Comparison of ENCODE assay signal across 10 mouse cellular contexts in the genomic region with DNA sequence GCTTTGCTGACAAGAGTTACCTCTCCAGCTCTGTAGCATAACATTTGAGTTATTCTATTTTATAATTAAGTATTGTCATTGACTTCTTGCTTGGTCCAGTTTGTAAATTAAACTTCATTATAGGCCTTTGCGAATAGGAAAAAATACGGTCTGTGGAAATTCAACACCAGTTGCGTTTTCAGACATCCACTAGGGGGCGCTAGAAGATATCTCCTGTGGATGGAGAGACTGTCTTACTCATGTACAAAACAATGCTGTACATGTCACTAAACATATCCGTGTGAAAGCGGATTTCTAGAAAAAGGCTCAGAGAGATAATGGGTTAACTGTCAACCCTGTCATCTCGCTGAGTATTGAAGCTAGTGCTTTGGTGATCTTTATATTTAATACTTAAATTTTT. TPM values are rescaled to one million over a fixed set of nuclear protein-coding genes. Genes with fewer than 3 reads are reported as not detected.
A peak's percentile ranks its signal among the peaks of the same experiment; 100 is the strongest.
DNase-seq lines count a peak whose midpoint lies in the region; ATAC-seq and TF ChIP-seq lines count a peak whose summit lies in the region.
"Had no signal": no experiment of that assay in that cellular context is flagged by ENCODE, and none has a peak within 500 bp of the region (broad histone marks: within the 10 kb centered on the region; RNA-seq: fewer than 3 reads in every experiment).

No protein-coding gene starts in this region.

- no peaks in the 10 kb centered on the region for H3K9me3 ChIP-seq in hindbrain, embryonic 11.5 days (ENCODE audit: control insufficient read depth, low read length)
- no peaks in the 10 kb centered on the region for H3K9me3 ChIP-seq in hindbrain, embryonic 12.5 days (replicated peaks)
- H3K9me3 ChIP-seq in limb, embryonic 14.5 days (ENCODE audit: control insufficient read depth, low read length), result no peaks in the 10 kb centered on the region
- peaks cover 4% of the 10 kb centered on the region; the same call in 1 of the 2 replicates for H3K9me3 ChIP-seq in intestine, embryonic 16.5 days (ENCODE audit: control insufficient read depth, low read length)
- H3K9me3 ChIP-seq: embryonic facial prominence, embryonic 13.5 days; neural tube, embryonic 12.5 days had no signal

- 41% methylated on average over 7 of the region's 7 CpGs for WGBS in hindbrain, embryonic 11.5 days
- WGBS in hindbrain, embryonic 12.5 days, result 49% methylated on average over 7 of the region's 7 CpGs
- 34% methylated on average over 7 of the region's 7 CpGs for WGBS in limb, embryonic 14.5 days
- WGBS in intestine, embryonic 16.5 days, result 53% methylated on average over 7 of the region's 7 CpGs

- no peak overlapping the region for H3K4me2 ChIP-seq in hindbrain, embryonic 11.5 days (replicated peaks; ENCODE audit: low read depth, low read length)
- H3K4me2 ChIP-seq in hindbrain, embryonic 12.5 days (replicated peaks), result no peak overlapping the region
- no peak overlapping the region for H3K4me2 ChIP-seq in limb, embryonic 14.5 days (replicated peaks; ENCODE audit: low read depth, low read length, severe bottlenecking)
- no peak overlapping the region for H3K4me2 ChIP-seq in intestine, embryonic 16.5 days (ENCODE audit: low read depth, low read length)
- H3K4me2 ChIP-seq: embryonic facial prominence, embryonic 13.5 days; neural tube, embryonic 12.5 days had no signal

- ATAC-seq in hindbrain, embryonic 11.5 days (ENCODE audit: low FRiP score), result no peak
- ATAC-seq in hindbrain, embryonic 12.5 days (ENCODE audit: low FRiP score), result no peak
- ATAC-seq in limb, embryonic 14.5 days (ENCODE audit: low FRiP score, low read depth), result no peak
- ATAC-seq in intestine, embryonic 16.5 days, result no peak

- no peak overlapping the region for H3K9ac ChIP-seq in hindbrain, embryonic 11.5 days (ENCODE audit: low read depth, low read length)
- H3K9ac ChIP-seq in hindbrain, embryonic 12.5 days, result no peak overlapping the region
- no peak overlapping the region for H3K9ac ChIP-seq in limb, embryonic 14.5 days (ENCODE audit: low read depth, low read length, severe bottlenecking)
- no peak overlapping the region for H3K9ac ChIP-seq in intestine, embryonic 16.5 days (ENCODE audit: low read depth, low read length)
- H3K9ac ChIP-seq: embryonic facial prominence, embryonic 13.5 days; neural tube, embryonic 12.5 days had no signal

- peak; percentile 25; the same call in 1 of the 2 replicates for TF ChIP-seq CTCF in cortical plate, adult 2 months (IDR thresholded peaks at IDR 0.05; ENCODE audit: extremely low read depth, insufficient read depth, low read length)

- no peak overlapping the region for H3K27ac ChIP-seq in hindbrain, embryonic 11.5 days (ENCODE audit: low read depth, low read length)
- H3K27ac ChIP-seq in hindbrain, embryonic 12.5 days, result no peak overlapping the region
- H3K27ac ChIP-seq in cortical plate, adult 2 months (ENCODE audit: insufficient read depth, low read length), result no peak overlapping the region
- H3K27ac ChIP-seq in limb, embryonic 14.5 days (replicated peaks; ENCODE audit: low read depth, low read length), result no peak overlapping the region
- no peak overlapping the region for H3K27ac ChIP-seq in intestine, embryonic 16.5 days (ENCODE audit: low read length)
- H3K27ac ChIP-seq: embryonic facial prominence, embryonic 13.5 days; neural tube, embryonic 12.5 days had no signal

- H3K4me1 ChIP-seq in hindbrain, embryonic 11.5 days (replicated peaks; ENCODE audit: control insufficient read depth, insufficient read depth, low read length), result no peaks in the 10 kb centered on the region
- H3K4me1 ChIP-seq in hindbrain, embryonic 12.5 days, result peaks cover 3% of the 10 kb centered on the region; the same call in 1 of the 2 replicates
- no peaks in the 10 kb centered on the region for H3K4me1 ChIP-seq in cortical plate, adult 2 months (ENCODE audit: control insufficient read depth, insufficient read depth, low read length)
- no peaks in the 10 kb centered on the region for H3K4me1 ChIP-seq in limb, embryonic 14.5 days (ENCODE audit: control insufficient read depth, insufficient read depth, low read length)
- no peaks in the 10 kb centered on the region for H3K4me1 ChIP-seq in intestine, embryonic 16.5 days (ENCODE audit: control insufficient read depth, insufficient read depth, low read length)
- H3K4me1 ChIP-seq: embryonic facial prominence, embryonic 13.5 days; neural tube, embryonic 12.5 days had no signal

- peak; percentile 69 for DNase-seq in hindbrain, embryonic 11.5 days (ENCODE audit: low spot score)
- peak; percentile 86 for DNase-seq in 416B (ENCODE audit: low read depth)
- DNase-seq in CD8-positive naive resting alpha-beta T cell, adult 2 months (ENCODE audit: low read depth in 2 of 2, low spot score in 2 of 2), result peak; percentile 55 to 65
- DNase-seq in limb, embryonic 14.5 days (ENCODE audit: low spot score), result peak; percentile 70
- DNase-seq in thymus, postnatal 0 days (ENCODE audit: low spot score), result peak; percentile 83

- H3K4me3 ChIP-seq in hindbrain, embryonic 11.5 days (ENCODE audit: low read depth, low read length), result no peak overlapping the region
- H3K4me3 ChIP-seq in hindbrain, embryonic 12.5 days, result no peak overlapping the region
- no peak overlapping the region for H3K4me3 ChIP-seq in cortical plate, adult 2 months (ENCODE audit: insufficient read depth, low read length)
- H3K4me3 ChIP-seq in limb, embryonic 14.5 days (replicated peaks; ENCODE audit: low read length), result no peak overlapping the region
- no peak overlapping the region for H3K4me3 ChIP-seq in intestine, embryonic 16.5 days (ENCODE audit: low read length)
- H3K4me3 ChIP-seq: embryonic facial prominence, embryonic 13.5 days; neural tube, embryonic 12.5 days had no signal

- no peaks in the 10 kb centered on the region for H3K36me3 ChIP-seq in hindbrain, embryonic 11.5 days (ENCODE audit: control insufficient read depth, insufficient read depth, low read length)
- H3K36me3 ChIP-seq in hindbrain, embryonic 12.5 days, result no peaks in the 10 kb centered on the region
- H3K36me3 ChIP-seq in limb, embryonic 14.5 days (ENCODE audit: control insufficient read depth, insufficient read depth, low read length), result no peaks in the 10 kb centered on the region
- no peaks in the 10 kb centered on the region for H3K36me3 ChIP-seq in intestine, embryonic 16.5 days (ENCODE audit: control insufficient read depth, insufficient read depth, low read length)
- H3K36me3 ChIP-seq: embryonic facial prominence, embryonic 13.5 days; neural tube, embryonic 12.5 days had no signal

- no peaks in the 10 kb centered on the region for H3K27me3 ChIP-seq in hindbrain, embryonic 11.5 days (ENCODE audit: control insufficient read depth, insufficient read depth, low read length)
- no peaks in the 10 kb centered on the region for H3K27me3 ChIP-seq in hindbrain, embryonic 12.5 days
- no peaks in the 10 kb centered on the region for H3K27me3 ChIP-seq in limb, embryonic 14.5 days (ENCODE audit: control insufficient read depth, insufficient read depth, low read length)
- H3K27me3 ChIP-seq in intestine, embryonic 16.5 days (replicated peaks; ENCODE audit: control insufficient read depth, insufficient read depth, low read length), result no peaks in the 10 kb centered on the region
- H3K27me3 ChIP-seq: embryonic facial prominence, embryonic 13.5 days; neural tube, embryonic 12.5 days had no signal

- no peak for TF ChIP-seq POLR2A in cortical plate, adult 2 months (IDR thresholded peaks at IDR 0.05; ENCODE audit: extremely low read depth, insufficient read depth, low read length)
- no peak for TF ChIP-seq POLR2A in limb, embryonic 14.5 days (IDR thresholded peaks at IDR 0.05; ENCODE audit: borderline replicate concordance, extremely low read depth, insufficient read depth, insufficient read length)

RNA-seq across cellular contexts. Expression of gene Gm525, which starts 11.0 kb away (rescaled TPM):
- polyA plus RNA-seq in hindbrain, embryonic 11.5 days (2014; fragmentation: Nextera tagmentation; extraction: Ambion mirVana), result not detected in 2 replicates
- polyA plus RNA-seq in hindbrain, embryonic 12.5 days (2016; fragmentation: Nextera tagmentation; extraction: Ambion mirVana), result 0.58 TPM in 1 of 2 replicates, not detected in the other
- 0.23 and 0.45 TPM in 2 replicates for polyA plus RNA-seq in cortical plate, adult 2 months (2012; rRNA removed)
- 2.3 and 3.1 TPM in 2 replicates for polyA plus RNA-seq in limb, embryonic 14.5 days (2012; rRNA removed)
- 1.8 and 2.1 TPM in 2 replicates for polyA plus RNA-seq in limb, embryonic 14.5 days (2014; fragmentation: Nextera tagmentation; extraction: Ambion mirVana)
- polyA plus RNA-seq in thymus, postnatal 0 days (2015; fragmentation: Nextera tagmentation; extraction: Ambion mirVana), result 191 and 212 TPM in 2 replicates
- 1.5 TPM in 2 replicates for polyA plus RNA-seq in intestine, embryonic 16.5 days (2015; fragmentation: Nextera tagmentation; extraction: Ambion mirVana)
- polyA plus RNA-seq: neural tube, embryonic 12.5 days had no signal

RNA-seq across cellular contexts. Expression of gene Dgke, which starts 18.0 kb away (rescaled TPM):
- polyA plus RNA-seq in hindbrain, embryonic 11.5 days (2014; fragmentation: Nextera tagmentation; extraction: Ambion mirVana), result 4.1 and 5.2 TPM in 2 replicates
- polyA plus RNA-seq in hindbrain, embryonic 12.5 days (2016; fragmentation: Nextera tagmentation; extraction: Ambion mirVana), result 10.6 and 11.9 TPM in 2 replicates
- polyA plus RNA-seq in cortical plate, adult 2 months (2012; rRNA removed), result 35.3 and 36.2 TPM in 2 replicates
- polyA plus RNA-seq in limb, embryonic 14.5 days (2012; rRNA removed), result 6.2 and 7.0 TPM in 2 replicates
- polyA plus RNA-seq in limb, embryonic 14.5 days (2014; fragmentation: Nextera tagmentation; extraction: Ambion mirVana), result 3.3 and 3.6 TPM in 2 replicates
- polyA plus RNA-seq in thymus, postnatal 0 days (2015; fragmentation: Nextera tagmentation; extraction: Ambion mirVana), result 19.8 and 25.5 TPM in 2 replicates
- 2.3 TPM in 2 replicates for polyA plus RNA-seq in intestine, embryonic 16.5 days (2015; fragmentation: Nextera tagmentation; extraction: Ambion mirVana)

Comparison
In these comparisons a context has a peak if more than half of its experiments do, and no peak if none do; other contexts are left out.
1. RNA of gene Gm525, which starts 11.0 kb away (polyA plus RNA-seq): 191 to 212 TPM in thymus, postnatal 0 days; 1.8 to 3.1 TPM in limb, embryonic 14.5 days, 1.5 TPM in intestine, embryonic 16.5 days, 0.58 TPM in hindbrain, embryonic 12.5 days, 0.23 to 0.45 TPM in cortical plate, adult 2 months and not detected in hindbrain, embryonic 11.5 days; every median in the first group is over 10 times any median in the second.
2. Peak in every context shown above with its lines, with median percentiles within 50 percentile points of each other: DNase-seq.